Mouse (Mus musculus): Measurements from ENCODE around the gene Tmbim4. TPM values are rescaled to one million over a fixed set of nuclear protein-coding genes. Genes with fewer than 3 reads are reported as not detected.
A peak's percentile ranks its signal among the peaks of the same experiment; 100 is the strongest.
"Not testable (repeated sequence)": the region's sequence is repeated elsewhere in the genome, so short reads cannot be mapped to it uniquely, and the experiment has no call there.

Gene Tmbim4
- polyA plus RNA-seq, 1 experiment from 2014 or later = 96.4 TPM

- peak within 1 kb of the TSS; percentile 95 for H3K4me2 ChIP-seq
- no peak for ATAC-seq (ENCODE audit: borderline replicate concordance, extremely low read depth, low FRiP score, low TSS enrichment)
- peak within 1 kb of the TSS; percentile 52 for H3K4me3 ChIP-seq
- peaks cover 10% of the 10 kb centered on the region; the same call in 1 of the 2 replicates for H3K4me1 ChIP-seq
- no peaks in the 10 kb centered on the region for H3K36me3 ChIP-seq
- peaks cover 9% of the 10 kb centered on the region; the same call in 1 of the 2 replicates for H3K27me3 ChIP-seq
- no peak within 1 kb of the TSS for H3K27ac ChIP-seq
- no peaks in the 10 kb centered on the region for H3K9me3 ChIP-seq
- H3K9ac ChIP-seq = peak within 1 kb of the TSS; percentile 31
- 2% methylated on average over 13 of the region's 13 CpGs for WGBS
Observed at GRCm38 (mm10) chr10:120201961-120202402, 592 bp downstream of the Tmbim4 start, which contains the start of gene Irak3. Irak3 (minus strand) TSS chr10:120202130.

GRCm38 (mm10) chr10:120202467-120203250 is 1.3 kb downstream of the Tmbim4 start:
- Histone ChIP-seq H3K4me3 (no peak overlapping the region), H3K4me1 (peaks cover 10% of the 10 kb centered on the region; the same call in 1 of the 2 replicates), H3K4me2 (peak overlapping the region; percentile 95), H3K27ac (no peak overlapping the region), H3K9ac (no peak overlapping the region), H3K36me3 (no peaks in the 10 kb centered on the region), H3K27me3 (peaks cover 9% of the 10 kb centered on the region; the same call in 1 of the 2 replicates), H3K9me3 (no peaks in the 10 kb centered on the region)
- no peak for ATAC-seq (ENCODE audit: borderline replicate concordance, extremely low read depth, low FRiP score, low TSS enrichment)
- WGBS = 60% methylated on average over 16 of the region's 16 CpGs

- no peak overlapping the region for H3K27ac ChIP-seq
- 68% methylated on average over 13 of the region's 13 CpGs for WGBS
- H3K9ac ChIP-seq = no peak overlapping the region
- H3K9me3 ChIP-seq = no peaks in the 10 kb centered on the region
- no peaks in the 10 kb centered on the region for H3K36me3 ChIP-seq
- peaks cover 16% of the 10 kb centered on the region for H3K4me1 ChIP-seq
- H3K27me3 ChIP-seq = peaks cover 9% of the 10 kb centered on the region; the same call in 1 of the 2 replicates
- ATAC-seq (ENCODE audit: borderline replicate concordance, extremely low read depth, low FRiP score, low TSS enrichment) = no peak
- no peak overlapping the region for H3K4me2 ChIP-seq
- H3K4me3 ChIP-seq = no peak overlapping the region
Observed at GRCm38 (mm10) chr10:120204591-120205210, 3.3 kb downstream of the Tmbim4 start.

- H3K9me3 ChIP-seq = no peaks in the 10 kb centered on the region
- H3K4me1 ChIP-seq = peaks cover 10% of the 10 kb centered on the region; the same call in 1 of the 2 replicates
- WGBS = 72% methylated on average over 8 of the region's 8 CpGs
- H3K36me3 ChIP-seq = no peaks in the 10 kb centered on the region; the same call in 1 of the 2 replicates
- no peak for ATAC-seq (ENCODE audit: borderline replicate concordance, extremely low read depth, low FRiP score, low TSS enrichment)
- no peak overlapping the region for H3K4me3 ChIP-seq
- no peaks in the 10 kb centered on the region for H3K27me3 ChIP-seq
- H3K27ac ChIP-seq = no peak overlapping the region
- H3K9ac ChIP-seq = no peak overlapping the region
- H3K4me2 ChIP-seq = no peak overlapping the region
Observed at GRCm38 (mm10) chr10:120208015-120208414, 6.6 kb downstream of the Tmbim4 start.

- Histone ChIP-seq H3K9ac (peak overlapping the region; percentile 84), H3K4me3 (peak overlapping the region; percentile 99), H3K27me3 (no peaks in the 10 kb centered on the region), H3K27ac (no peak overlapping the region), H3K4me1 (peaks cover 10% of the 10 kb centered on the region; the same call in 1 of the 2 replicates), H3K9me3 (no peaks in the 10 kb centered on the region), H3K36me3 (no peaks in the 10 kb centered on the region; the same call in 1 of the 2 replicates), H3K4me2 (peak overlapping the region; percentile 75)
- peak; percentile 88 for ATAC-seq (ENCODE audit: borderline replicate concordance, extremely low read depth, low FRiP score, low TSS enrichment)
- 2% methylated on average over 53 of the region's 53 CpGs for WGBS
Observed at GRCm38 (mm10) chr10:120208575-120209538, 7.5 kb downstream of the Tmbim4 start.

- Histone ChIP-seq H3K9me3 (no peaks in the 10 kb centered on the region), H3K27ac (no peak overlapping the region), H3K4me2 (peak overlapping the region; percentile 75), H3K36me3 (no peaks in the 10 kb centered on the region; the same call in 1 of the 2 replicates), H3K4me3 (peak overlapping the region; percentile 99), H3K4me1 (peaks cover 10% of the 10 kb centered on the region; the same call in 1 of the 2 replicates), H3K27me3 (no peaks in the 10 kb centered on the region), H3K9ac (0 out of 2 replicates have a peak overlapping the region, but pooled peaks have one; percentile 84)
- WGBS = 54% methylated on average over 6 of the region's 6 CpGs
- ATAC-seq (ENCODE audit: borderline replicate concordance, extremely low read depth, low FRiP score, low TSS enrichment) = no peak
Observed at GRCm38 (mm10) chr10:120209539-120209925, 8.1 kb downstream of the Tmbim4 start.

GRCm38 (mm10) chr10:120210096-120210495 is 8.7 kb downstream of the Tmbim4 start:
- H3K9ac ChIP-seq = no peak overlapping the region
- no peaks in the 10 kb centered on the region for H3K27me3 ChIP-seq
- no peaks in the 10 kb centered on the region for H3K9me3 ChIP-seq
- no peak for ATAC-seq (ENCODE audit: borderline replicate concordance, extremely low read depth, low FRiP score, low TSS enrichment)
- peaks cover 10% of the 10 kb centered on the region; the same call in 1 of the 2 replicates for H3K4me1 ChIP-seq
- no peak overlapping the region for H3K27ac ChIP-seq
- H3K4me2 ChIP-seq = peak overlapping the region; percentile 75
- 86% methylated on average over 3 of the region's 3 CpGs for WGBS
- peak overlapping the region; percentile 99; the same call in 1 of the 2 replicates for H3K4me3 ChIP-seq
- H3K36me3 ChIP-seq = no peaks in the 10 kb centered on the region; the same call in 1 of the 2 replicates

- not testable (repeated sequence) for ATAC-seq (ENCODE audit: borderline replicate concordance, extremely low read depth, low FRiP score, low TSS enrichment); H3K4me1 ChIP-seq
- WGBS = 73% methylated on average over 1 of the region's 1 CpGs
Observed at GRCm38 (mm10) chr10:120217099-120217498, 15.7 kb downstream of the Tmbim4 start.

GRCm38 (mm10) chr10:120218996-120219395 is 17.6 kb downstream of the Tmbim4 start:
- H3K4me3 ChIP-seq = no peak overlapping the region
- H3K4me1 ChIP-seq = no peaks in the 10 kb centered on the region
- H3K27me3 ChIP-seq = no peaks in the 10 kb centered on the region
- no peak for ATAC-seq (ENCODE audit: borderline replicate concordance, extremely low read depth, low FRiP score, low TSS enrichment)
- no peaks in the 10 kb centered on the region for H3K9me3 ChIP-seq
- no peak overlapping the region for H3K4me2 ChIP-seq
- WGBS = 89% methylated on average over 10 of the region's 10 CpGs
- H3K27ac ChIP-seq = no peak overlapping the region
- peaks cover 10% of the 10 kb centered on the region for H3K36me3 ChIP-seq
- no peak overlapping the region for H3K9ac ChIP-seq

More at GRCm38 (mm10) chr10:120217099-120217498, 15.7 kb downstream of the Tmbim4 start:
- not testable (repeated sequence) for H3K4me3 ChIP-seq, H3K27ac ChIP-seq, H3K27me3 ChIP-seq, H3K9me3 ChIP-seq, H3K9ac ChIP-seq, H3K4me2 ChIP-seq, H3K36me3 ChIP-seq

- Histone ChIP-seq H3K4me2 (no peak overlapping the region), H3K9me3 (no peaks in the 10 kb centered on the region), H3K4me3 (no peak overlapping the region), H3K4me1 (no peaks in the 10 kb centered on the region), H3K27me3 (no peaks in the 10 kb centered on the region), H3K9ac (no peak overlapping the region), H3K36me3 (peaks cover 10% of the 10 kb centered on the region), H3K27ac (0 out of 2 replicates have a peak overlapping the region, but pooled peaks have one; percentile 39)
- 63% methylated on average over 14 of the region's 14 CpGs for WGBS
- ATAC-seq (ENCODE audit: borderline replicate concordance, extremely low read depth, low FRiP score, low TSS enrichment) = no peak
Observed at GRCm38 (mm10) chr10:120219578-120220359, 18.4 kb downstream of the Tmbim4 start.

Data from lung, embryonic 15.5 days (tissue).